Mouse (Mus musculus) thymus, postnatal 10 days (tissue): Measurements from ENCODE around the gene L3hypdh.
"Not testable (repeated sequence)": the region's sequence is repeated elsewhere in the genome, so short reads cannot be mapped to it uniquely, and the experiment has no call there.

Source experiments
- DNase-seq, 2 experiments: peaks; one replicate each; pipeline ENCODE4 v3.0.0; 2021; ENCODE audit warnings: low spot score in 2 of 2

L3hypdh gene

DNA sequence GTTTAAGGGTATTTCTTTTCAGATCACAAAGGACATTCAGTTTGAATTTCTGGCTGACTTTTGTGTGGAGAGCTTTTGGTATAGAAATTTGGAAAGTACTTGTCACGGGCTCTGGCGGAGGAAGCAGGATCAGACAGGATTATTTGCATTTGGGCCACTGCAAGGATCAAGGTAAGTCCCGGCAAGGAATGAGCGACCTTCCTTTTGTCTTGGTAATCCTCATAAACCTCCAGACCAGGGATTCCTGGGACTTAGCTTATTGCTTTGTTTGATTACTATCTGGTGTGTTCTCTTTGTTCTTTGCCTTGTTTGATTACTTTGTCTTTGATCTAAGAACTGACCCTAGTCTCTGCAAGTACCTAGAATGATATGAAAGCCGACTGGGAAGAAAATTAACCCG lies 31.4 kb downstream of the L3hypdh start:
- DNase-seq = no peak

DNA sequence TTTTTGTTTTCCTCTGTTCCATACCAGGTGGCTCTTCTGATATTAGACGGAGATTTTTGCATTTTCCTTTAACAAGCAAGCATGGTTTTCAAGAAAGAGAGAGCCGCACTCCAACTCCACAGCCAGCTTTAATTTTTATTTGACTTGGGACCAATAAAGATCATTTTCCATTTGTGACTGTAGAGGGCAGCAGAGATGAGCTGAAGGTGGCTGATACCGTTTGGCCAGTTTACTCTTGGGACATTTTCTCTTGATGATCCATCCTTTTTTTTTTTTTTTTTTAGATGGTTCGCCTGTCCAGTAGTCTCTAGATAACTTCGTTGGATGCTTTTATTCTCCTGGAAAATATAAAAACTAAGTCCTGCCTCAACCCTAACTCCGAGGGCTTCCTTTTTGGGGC lies 31.9 kb downstream of the L3hypdh start:
- no peak for DNase-seq

DNA sequence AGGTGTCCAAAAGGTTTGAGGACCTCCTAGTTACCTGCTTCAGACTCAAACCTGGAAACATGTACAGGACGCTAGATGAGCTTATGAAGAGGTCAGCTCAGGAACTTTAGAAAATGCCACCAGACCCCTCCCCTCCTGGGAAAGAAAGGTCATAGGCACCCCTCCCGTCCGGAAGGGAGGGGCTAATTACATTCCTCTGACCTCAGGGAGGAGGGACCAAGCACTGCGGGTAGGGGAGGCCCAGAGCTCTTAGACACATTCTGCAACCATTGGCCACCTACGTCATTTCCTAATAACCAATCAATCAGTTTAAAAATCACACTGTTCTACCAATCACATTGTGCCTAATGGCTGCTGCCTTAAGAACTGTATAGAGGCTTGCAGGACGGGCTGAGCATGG lies 32.7 kb downstream of the L3hypdh start:
- DNase-seq = no peak

DNA sequence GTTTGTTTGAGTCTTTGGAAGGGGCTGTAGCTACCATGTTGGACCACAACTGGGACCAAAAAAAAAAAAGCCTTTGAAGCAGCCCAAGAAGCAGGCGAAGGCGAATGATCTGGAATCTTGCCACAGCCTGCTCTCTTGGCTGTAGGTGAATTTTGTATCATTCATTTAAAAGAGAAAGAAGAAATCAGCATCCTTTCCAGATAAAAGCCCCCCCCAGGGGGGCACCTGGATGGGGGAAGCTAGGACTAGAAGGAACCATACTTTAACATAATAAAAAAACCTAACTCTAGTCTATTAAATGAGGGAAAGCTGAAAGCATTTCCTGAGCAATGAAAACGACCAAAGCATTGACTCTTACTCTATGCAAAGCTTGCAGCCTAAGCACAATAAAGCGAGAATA lies 34.4 kb downstream of the L3hypdh start:
- no peak for DNase-seq

DNA sequence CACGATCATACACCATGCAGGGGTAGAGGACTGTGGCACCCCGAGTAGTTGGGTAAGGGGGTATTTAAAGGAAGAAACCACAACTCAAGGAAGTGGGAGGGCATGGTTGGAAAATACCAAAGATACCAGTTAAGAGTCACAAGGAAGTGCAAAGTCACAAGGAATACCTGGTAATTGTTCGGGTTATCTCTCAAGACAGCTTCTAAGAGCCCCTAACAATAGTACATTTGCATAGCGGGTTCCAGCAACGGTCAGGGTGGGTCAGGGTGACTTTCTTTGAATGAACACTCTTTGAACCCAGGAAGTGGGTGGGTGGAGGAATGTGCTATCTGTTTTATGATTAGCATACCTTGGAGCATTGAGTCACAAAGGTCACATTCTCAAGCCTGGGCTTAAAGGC lies 35.1 kb downstream of the L3hypdh start:
- not testable (repeated sequence) for DNase-seq

DNA sequence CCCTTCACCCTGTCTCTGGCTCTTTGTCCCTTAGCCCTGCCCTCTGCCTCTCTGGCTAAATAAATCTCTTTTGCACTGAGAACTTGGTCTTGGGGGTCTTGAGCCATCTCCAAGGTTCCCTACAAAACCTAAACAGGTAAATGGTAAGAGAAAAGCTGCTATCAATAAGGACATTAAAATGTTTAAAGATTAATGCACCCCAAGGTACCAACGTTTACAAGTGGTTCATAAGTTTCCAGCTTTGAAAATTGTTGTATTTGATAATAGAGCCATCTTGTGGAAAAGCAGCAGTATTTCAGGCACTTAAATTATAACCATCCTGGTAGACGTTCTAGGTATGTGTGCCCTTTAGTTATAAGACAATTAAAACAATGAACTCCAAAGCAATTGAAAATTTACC lies 37.7 kb downstream of the L3hypdh start:
- no peak for DNase-seq

DNA sequence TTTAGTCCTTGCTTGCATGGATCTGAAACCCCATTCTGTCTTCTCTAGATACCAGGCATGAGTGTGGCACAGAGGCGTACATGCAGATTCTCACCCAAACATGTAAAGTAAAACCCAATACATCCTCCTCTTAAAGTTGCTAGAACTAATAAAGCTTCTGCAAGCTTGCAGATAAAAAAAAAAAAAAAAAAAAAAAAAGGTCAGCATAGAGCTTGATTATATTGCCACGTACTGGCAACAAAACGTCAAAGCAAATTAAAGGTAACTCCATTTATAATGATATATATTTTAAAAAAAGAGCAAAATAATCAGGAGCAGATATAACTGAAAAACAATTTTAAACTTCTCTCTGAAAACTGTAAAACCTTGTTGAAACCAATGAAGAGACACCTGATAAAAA lies 44.0 kb downstream of the L3hypdh start:
- no peak for DNase-seq

DNA sequence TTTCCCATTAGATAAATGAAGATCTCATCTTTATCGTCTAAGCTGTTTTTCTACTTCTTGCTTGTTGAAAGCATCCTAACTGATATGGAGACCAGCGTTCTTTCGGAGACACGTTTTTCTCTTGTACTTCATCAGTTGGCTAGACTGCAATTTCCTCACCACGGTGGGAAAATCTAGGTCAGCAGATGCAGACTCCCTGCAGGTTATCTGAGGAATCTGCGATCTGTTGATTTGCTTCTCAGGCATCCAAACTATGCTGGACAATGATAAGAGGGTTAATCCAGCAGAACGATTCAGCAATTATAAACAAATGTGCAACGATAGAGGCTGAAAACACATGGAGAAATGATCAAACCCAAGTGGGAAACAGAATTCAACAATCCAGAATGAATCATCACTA lies 45.7 kb downstream of the L3hypdh start:
- no peak for DNase-seq

DNA sequence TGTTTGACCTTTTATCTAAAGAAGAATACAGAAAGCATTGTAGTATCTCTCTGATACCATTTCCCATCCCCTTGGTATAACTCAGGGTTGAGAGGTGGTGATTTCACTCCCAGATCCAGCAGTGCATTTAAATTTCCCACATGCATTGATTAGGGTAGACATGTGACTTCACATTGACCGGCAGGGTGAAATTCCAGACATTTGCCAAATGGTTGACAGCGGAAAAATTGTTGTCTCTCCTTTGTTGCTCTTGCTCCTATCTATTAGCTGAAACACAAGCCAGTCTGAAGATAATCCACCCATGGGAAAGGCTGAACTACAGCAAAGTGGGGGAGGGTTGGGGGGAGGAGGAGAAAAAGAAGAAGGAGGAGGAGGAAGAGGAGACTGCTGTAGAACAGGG lies 46.4 kb downstream of the L3hypdh start:
- no peak for DNase-seq

DNA sequence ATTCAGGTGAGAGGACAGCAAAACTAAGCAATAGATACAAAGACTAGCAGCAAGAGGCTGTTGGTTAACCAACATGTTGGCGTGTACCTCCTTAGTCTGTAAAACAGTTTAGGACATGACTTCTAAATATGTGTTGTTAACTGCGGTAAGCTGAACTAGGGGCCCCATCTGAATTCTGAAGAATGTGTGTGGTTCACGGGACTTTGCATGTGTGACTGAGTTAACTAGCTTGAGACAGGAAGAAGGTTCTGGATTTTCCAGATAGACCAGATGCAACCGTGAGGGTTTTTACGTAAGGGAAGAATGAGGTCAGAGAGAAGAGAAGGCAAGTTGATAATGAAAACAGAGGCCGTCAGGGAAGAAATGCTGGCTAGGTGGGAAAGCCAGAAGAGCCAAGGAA lies 48.2 kb downstream of the L3hypdh start:
- no peak for DNase-seq

DNA sequence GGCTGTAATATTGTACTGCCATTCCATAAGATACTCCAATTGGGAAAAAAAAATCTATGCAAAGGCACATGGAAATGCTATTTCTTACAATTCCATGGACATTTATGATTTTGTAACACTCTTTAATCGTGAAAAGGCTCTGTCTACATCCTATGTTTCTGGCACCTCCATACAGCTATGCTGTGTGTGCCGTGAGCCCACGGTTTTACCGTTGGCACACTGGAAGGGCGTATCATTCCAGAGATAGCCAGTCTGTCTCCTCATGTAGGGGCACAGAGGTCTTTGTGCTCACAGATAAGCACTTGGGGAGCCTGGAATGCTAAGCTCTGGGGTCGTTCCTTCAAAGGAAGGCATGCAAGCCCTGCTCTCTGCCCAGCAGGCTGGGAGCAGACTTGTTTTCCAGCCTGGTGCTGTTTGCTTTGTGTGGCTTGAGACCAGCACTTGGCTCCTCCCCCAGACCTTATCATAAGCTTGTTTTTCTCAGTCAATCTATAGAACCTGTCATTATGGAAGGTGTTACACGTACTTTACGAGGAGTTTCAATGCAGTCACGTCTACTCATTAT lies 49.1 kb downstream of the L3hypdh start:
- no peak for DNase-seq

DNA sequence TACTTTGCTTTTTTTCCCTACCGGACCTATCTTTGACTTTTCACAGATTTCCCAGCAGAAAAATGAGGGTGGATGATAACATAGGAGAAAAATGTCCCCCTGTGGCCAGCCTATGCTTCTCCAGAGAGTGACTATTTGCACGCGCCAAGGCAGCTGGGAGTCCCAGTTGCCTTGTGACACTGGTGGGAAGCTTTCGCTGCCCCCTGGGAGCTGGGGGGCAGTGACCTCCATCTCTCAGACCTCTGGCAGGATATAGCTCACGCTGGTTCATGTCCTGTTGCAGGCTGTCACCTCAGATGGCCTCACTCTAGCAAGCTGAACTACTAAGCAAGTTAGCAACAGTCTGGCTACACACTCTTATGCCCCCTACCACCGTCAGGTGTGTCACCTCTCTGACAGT lies 53.4 kb downstream of the L3hypdh start:
- no peak for DNase-seq

DNA sequence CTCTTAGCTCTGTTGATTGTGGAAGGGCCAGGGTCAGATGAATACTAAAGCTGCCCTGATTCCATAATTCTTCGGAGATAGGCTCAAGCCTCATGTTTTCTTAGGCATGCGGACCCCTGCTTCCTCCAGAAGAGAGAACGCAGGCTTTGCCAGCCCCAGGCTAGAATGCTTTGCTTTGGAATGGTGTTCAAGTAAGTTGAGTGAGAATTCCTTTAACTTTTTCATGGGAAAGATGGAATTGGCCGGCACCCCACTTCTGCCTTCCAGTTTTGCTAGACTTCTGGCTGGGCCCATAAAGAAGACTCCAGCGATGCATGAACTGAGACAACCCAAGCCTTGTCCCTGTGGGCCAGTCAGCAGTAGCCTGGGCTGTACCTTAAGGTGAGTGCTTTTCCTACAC lies 54.1 kb downstream of the L3hypdh start:
- DNase-seq = no peak

DNA sequence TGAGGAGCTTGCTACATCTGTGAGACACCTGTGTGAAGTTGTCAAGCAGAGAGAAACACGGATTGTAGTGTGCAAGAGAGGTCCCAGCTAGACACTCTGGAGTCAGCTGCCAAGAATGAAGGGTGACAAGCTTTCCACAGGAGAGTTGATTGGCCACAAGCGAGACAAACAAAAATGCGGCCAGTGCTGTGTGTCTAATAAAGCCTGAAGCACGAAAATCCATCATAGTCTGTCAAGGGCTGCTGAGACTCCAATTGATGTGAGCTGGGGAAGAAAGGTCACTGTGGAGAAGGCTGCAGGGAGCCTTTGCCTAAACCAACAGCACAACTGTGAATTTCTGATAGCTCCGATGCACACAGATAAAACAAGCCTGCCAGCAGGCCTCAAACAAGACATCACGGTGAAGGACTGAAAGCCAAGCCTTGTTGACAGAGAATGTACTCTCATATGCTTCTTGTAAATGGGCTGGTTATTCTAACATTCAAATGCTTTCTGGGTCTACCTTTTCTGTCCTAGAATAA lies 59.9 kb downstream of the L3hypdh start:
- no peak for DNase-seq

DNA sequence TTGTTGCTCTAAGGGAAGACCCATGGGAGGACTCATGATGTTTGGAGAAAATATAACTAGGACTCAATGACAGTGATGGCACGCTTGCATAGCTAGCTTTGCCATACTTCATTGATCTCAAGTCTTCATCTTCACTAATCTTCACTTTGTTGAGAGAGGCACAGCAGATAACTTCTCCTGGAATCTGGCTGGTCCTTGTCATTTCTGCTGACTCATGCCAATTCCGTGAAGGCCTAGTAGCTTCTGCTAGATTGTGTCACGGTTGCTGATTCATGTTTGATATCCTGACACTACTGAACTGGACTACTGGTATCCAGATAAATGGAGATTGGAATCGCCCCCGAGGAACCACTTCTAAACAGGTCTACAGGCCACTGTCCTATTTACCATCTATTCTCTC lies 61.7 kb downstream of the L3hypdh start:
- no peak for DNase-seq
